Mouse (Mus musculus): ENCODE data around the gene Wdr62. TPM values are rescaled to one million over a fixed set of nuclear protein-coding genes. Genes with fewer than 3 reads are reported as not detected.
A peak's percentile ranks its signal among the peaks of the same experiment; 100 is the strongest.
"Not testable (repeated sequence)": the region's sequence is repeated elsewhere in the genome, so short reads cannot be mapped to it uniquely, and the experiment has no call there.

Wdr62 gene
- polyA plus RNA-seq, 1 experiment from 2014 or later = 2.6 TPM

GRCm38 (mm10) chr7:30280670-30281138, 485 bp upstream of the Wdr62 start:
- peak overlapping the region; percentile 68 for H3K9ac ChIP-seq (replicated peaks)
- ATAC-seq (ENCODE audit: low FRiP score) = peak; percentile 90
- peak overlapping the region; percentile 75 for H3K4me3 ChIP-seq (replicated peaks)
- under 1% methylated on average over 20 of the region's 20 CpGs for WGBS
- H3K9me3 ChIP-seq (replicated peaks) = no peaks in the 10 kb centered on the region
- H3K27me3 ChIP-seq (replicated peaks) = no peaks in the 10 kb centered on the region
- peak overlapping the region; percentile 98 for H3K4me2 ChIP-seq
- peaks cover 16% of the 10 kb centered on the region for H3K4me1 ChIP-seq
- H3K27ac ChIP-seq (replicated peaks) = peak overlapping the region; percentile 97
- H3K36me3 ChIP-seq = no peaks in the 10 kb centered on the region

GRCm38 (mm10) chr7:30279536-30279935, 683 bp downstream of the Wdr62 start:
- Histone ChIP-seq H3K27me3 (replicated peaks) (no peaks in the 10 kb centered on the region), H3K4me1 (peaks cover 16% of the 10 kb centered on the region), H3K9me3 (replicated peaks) (no peaks in the 10 kb centered on the region), H3K36me3 (no peaks in the 10 kb centered on the region), H3K9ac (replicated peaks) (peak overlapping the region; percentile 53; the same call in 1 of the 2 replicates), H3K4me3 (replicated peaks) (peak overlapping the region; percentile 75), H3K27ac (replicated peaks) (no peak overlapping the region; the same call in 1 of the 2 replicates), H3K4me2 (peak overlapping the region; percentile 98)
- no peak for ATAC-seq (ENCODE audit: low FRiP score)
- 0% methylated on average over 6 of the region's 6 CpGs for WGBS

GRCm38 (mm10) chr7:30278911-30279310, 1.3 kb downstream of the Wdr62 start:
- Histone ChIP-seq H3K36me3 (no peaks in the 10 kb centered on the region), H3K27me3 (replicated peaks) (no peaks in the 10 kb centered on the region), H3K4me3 (replicated peaks) (0 out of 2 replicates have a peak overlapping the region, but pooled peaks have one; percentile 75), H3K9ac (replicated peaks) (no peak overlapping the region), H3K4me2 (no peak overlapping the region), H3K4me1 (peaks cover 16% of the 10 kb centered on the region), H3K9me3 (replicated peaks) (no peaks in the 10 kb centered on the region), H3K27ac (replicated peaks) (no peak overlapping the region)
- 52% methylated on average over 2 of the region's 2 CpGs for WGBS
- ATAC-seq (ENCODE audit: low FRiP score) = no peak

- no peak overlapping the region for H3K4me3 ChIP-seq (replicated peaks)
- no peaks in the 10 kb centered on the region for H3K9me3 ChIP-seq (replicated peaks)
- WGBS = 79% methylated on average over 6 of the region's 6 CpGs
Observed at GRCm38 (mm10) chr7:30274383-30274782, 5.8 kb downstream of the Wdr62 start.

GRCm38 (mm10) chr7:30269641-30270040, 10.6 kb downstream of the Wdr62 start:
- H3K4me2 ChIP-seq = no peak overlapping the region
- 88% methylated on average over 4 of the region's 4 CpGs for WGBS
- H3K4me3 ChIP-seq (replicated peaks) = no peak overlapping the region
- no peak overlapping the region for H3K27ac ChIP-seq (replicated peaks)
- H3K4me1 ChIP-seq = no peaks in the 10 kb centered on the region
- no peaks in the 10 kb centered on the region for H3K9me3 ChIP-seq (replicated peaks)
- H3K9ac ChIP-seq (replicated peaks) = no peak overlapping the region
- no peaks in the 10 kb centered on the region for H3K36me3 ChIP-seq
- no peaks in the 10 kb centered on the region for H3K27me3 ChIP-seq (replicated peaks)
- ATAC-seq (ENCODE audit: low FRiP score) = no peak

More at GRCm38 (mm10) chr7:30274383-30274782, 5.8 kb downstream of the Wdr62 start:
- Histone ChIP-seq H3K27ac (replicated peaks) (no peak overlapping the region), H3K9ac (replicated peaks) (no peak overlapping the region), H3K4me2 (no peak overlapping the region), H3K36me3 (no peaks in the 10 kb centered on the region), H3K4me1 (peaks cover 2% of the 10 kb centered on the region), H3K27me3 (replicated peaks) (no peaks in the 10 kb centered on the region)
- ATAC-seq (ENCODE audit: low FRiP score) = no peak

- no peak for ATAC-seq (ENCODE audit: low FRiP score)
- H3K9me3 ChIP-seq (replicated peaks) = no peaks in the 10 kb centered on the region
- no peak overlapping the region for H3K27ac ChIP-seq (replicated peaks)
- H3K4me2 ChIP-seq = no peak overlapping the region
- no peak overlapping the region for H3K4me3 ChIP-seq (replicated peaks)
- H3K9ac ChIP-seq (replicated peaks) = no peak overlapping the region
- H3K4me1 ChIP-seq = no peaks in the 10 kb centered on the region
- 92% methylated on average over 3 of the region's 3 CpGs for WGBS
- H3K27me3 ChIP-seq (replicated peaks) = no peaks in the 10 kb centered on the region
- H3K36me3 ChIP-seq = no peaks in the 10 kb centered on the region
Observed at GRCm38 (mm10) chr7:30266780-30267179, 13.4 kb downstream of the Wdr62 start.

GRCm38 (mm10) chr7:30265935-30266334, 14.3 kb downstream of the Wdr62 start:
- Histone ChIP-seq H3K4me1 (no peaks in the 10 kb centered on the region), H3K9ac (replicated peaks) (no peak overlapping the region), H3K9me3 (replicated peaks) (no peaks in the 10 kb centered on the region), H3K36me3 (no peaks in the 10 kb centered on the region), H3K4me2 (no peak overlapping the region), H3K27me3 (replicated peaks) (no peaks in the 10 kb centered on the region), H3K27ac (replicated peaks) (no peak overlapping the region), H3K4me3 (replicated peaks) (no peak overlapping the region)
- WGBS = 92% methylated on average over 7 of the region's 7 CpGs
- ATAC-seq (ENCODE audit: low FRiP score) = no peak

GRCm38 (mm10) chr7:30265531-30265930, 14.7 kb downstream of the Wdr62 start:
- no peak for ATAC-seq (ENCODE audit: low FRiP score)
- no peak overlapping the region for H3K9ac ChIP-seq (replicated peaks)
- H3K4me1 ChIP-seq = no peaks in the 10 kb centered on the region
- H3K27ac ChIP-seq (replicated peaks) = no peak overlapping the region
- no peak overlapping the region for H3K4me3 ChIP-seq (replicated peaks)
- no peaks in the 10 kb centered on the region for H3K36me3 ChIP-seq
- H3K4me2 ChIP-seq = no peak overlapping the region
- no peaks in the 10 kb centered on the region for H3K27me3 ChIP-seq (replicated peaks)
- no peaks in the 10 kb centered on the region for H3K9me3 ChIP-seq (replicated peaks)
- WGBS = 93% methylated on average over 5 of the region's 5 CpGs

- WGBS = 79% methylated on average over 2 of the region's 2 CpGs
- Histone ChIP-seq H3K36me3 (no peaks in the 10 kb centered on the region), H3K9ac (replicated peaks) (no peak overlapping the region), H3K9me3 (replicated peaks) (no peaks in the 10 kb centered on the region), H3K27ac (replicated peaks) (no peak overlapping the region), H3K27me3 (replicated peaks) (no peaks in the 10 kb centered on the region), H3K4me1 (no peaks in the 10 kb centered on the region), H3K4me3 (replicated peaks) (no peak overlapping the region), H3K4me2 (no peak overlapping the region)
- no peak for ATAC-seq (ENCODE audit: low FRiP score)
Observed at GRCm38 (mm10) chr7:30265041-30265440, 15.2 kb downstream of the Wdr62 start.

- no peaks in the 10 kb centered on the region for H3K4me1 ChIP-seq
- no peak for ATAC-seq (ENCODE audit: low FRiP score)
Observed at GRCm38 (mm10) chr7:30251956-30252954, 28.0 kb downstream of the Wdr62 start.

GRCm38 (mm10) chr7:30237374-30237773, 42.8 kb downstream of the Wdr62 start:
- not testable (repeated sequence) for H3K9me3 ChIP-seq (replicated peaks); H3K27ac ChIP-seq (replicated peaks); H3K4me2 ChIP-seq; H3K27me3 ChIP-seq (replicated peaks); ATAC-seq (ENCODE audit: low FRiP score); H3K9ac ChIP-seq (replicated peaks); H3K4me3 ChIP-seq (replicated peaks)
- peaks cover 21% of the 10 kb centered on the region for H3K36me3 ChIP-seq
- H3K4me1 ChIP-seq = peaks cover 18% of the 10 kb centered on the region
- 84% methylated on average over 3 of the region's 3 CpGs for WGBS

More at GRCm38 (mm10) chr7:30251956-30252954, 28.0 kb downstream of the Wdr62 start:
- Histone ChIP-seq H3K27me3 (replicated peaks) (no peaks in the 10 kb centered on the region), H3K9ac (replicated peaks) (no peak overlapping the region), H3K27ac (replicated peaks) (no peak overlapping the region), H3K4me2 (no peak overlapping the region), H3K36me3 (no peaks in the 10 kb centered on the region; the same call in 1 of the 2 replicates), H3K9me3 (replicated peaks) (no peaks in the 10 kb centered on the region), H3K4me3 (replicated peaks) (no peak overlapping the region)
- WGBS = 88% methylated on average over 12 of the region's 12 CpGs

GRCm38 (mm10) chr7:30235625-30236024, 44.6 kb downstream of the Wdr62 start, which contains the start of gene Ovol3:
TSS of gene Ovol3 (minus strand) at chr7:30235725.
- WGBS = 80% methylated on average over 4 of the region's 4 CpGs
- no peaks in the 10 kb centered on the region for H3K27me3 ChIP-seq (replicated peaks)
- H3K9ac ChIP-seq (replicated peaks) = no peak within 1 kb of the TSS
- H3K36me3 ChIP-seq = peaks cover 21% of the 10 kb centered on the region
- no peak within 1 kb of the TSS for H3K4me3 ChIP-seq (replicated peaks)
- H3K4me2 ChIP-seq = no peak within 1 kb of the TSS
- peaks cover 25% of the 10 kb centered on the region for H3K4me1 ChIP-seq
- H3K27ac ChIP-seq (replicated peaks) = no peak within 1 kb of the TSS
- no peaks in the 10 kb centered on the region for H3K9me3 ChIP-seq (replicated peaks)
- no peak for ATAC-seq (ENCODE audit: low FRiP score)
